Mouse (Mus musculus) embryonic facial prominence, embryonic 12.5 days (tissue): ENCODE measurements around the gene Zfp92. TPM values are rescaled to one million over a fixed set of nuclear protein-coding genes. Genes with fewer than 3 reads are reported as not detected.
A peak's percentile ranks its signal among the peaks of the same experiment; 100 is the strongest.
"Not testable (repeated sequence)": the region's sequence is repeated elsewhere in the genome, so short reads cannot be mapped to it uniquely, and the experiment has no call there.

Source experiments
- ATAC-seq: fragments of 200-750 bp; cut with Nextera tagmentation; 2 replicates; pipeline ENCODE4 v1.8.0; 2017; ENCODE audit not compliant: insufficient number of reproducible peaks, insufficient read depth, low FRiP score, low TSS enrichment
- H3K27ac ChIP-seq: fragments of 300-500 bp; sonication (generic); 2 replicates; pipeline ENCODE4 v1.5.1; 2016; ENCODE audit warnings: mild to moderate bottlenecking
- H3K27me3 ChIP-seq: fragments of 300-500 bp; sonication (generic); 2 replicates; pipeline ENCODE4 v1.6.1; 2016; ENCODE audit warnings: mild to moderate bottlenecking, moderate library complexity
- H3K36me3 ChIP-seq: fragments of 300-500 bp; sonication (generic); 2 replicates; pipeline ENCODE4 v1.6.1; 2016; ENCODE audit warnings: mild to moderate bottlenecking
- H3K4me1 ChIP-seq: fragments of 300-500 bp; sonication (generic); 2 replicates; pipeline ENCODE4 v1.6.1; 2016
- H3K4me2 ChIP-seq: fragments of 300-500 bp; sonication (generic); replicated peaks from 2 replicates; pipeline ENCODE4 v1.6.1; 2016; ENCODE audit warnings: mild to moderate bottlenecking, moderate library complexity
- H3K4me3 ChIP-seq: fragments of 300-500 bp; sonication (generic); 2 replicates; pipeline ENCODE4 v1.5.1; 2016; ENCODE audit warnings: mild to moderate bottlenecking
- H3K9ac ChIP-seq: fragments of 300-500 bp; sonication (generic); 2 replicates; pipeline ENCODE4 v1.6.1; 2016; ENCODE audit warnings: mild to moderate bottlenecking, moderate library complexity
- H3K9me3 ChIP-seq: fragments of 300-500 bp; sonication (generic); 2 replicates; pipeline ENCODE4 v1.6.1; 2016; ENCODE audit warnings: mild to moderate bottlenecking, moderate library complexity
- WGBS: fragments of 180-500 bp; shearing (Covaris S2); methylation state at CpG from one replicate; pipeline ENCODE4 v1.1.7; 2016; 5-methylcytosine and 5-hydroxymethylcytosine counted together
- polyA plus RNA-seq: library from polyadenylated mRNA; unstranded; fragments of >200 nt; fragmentation: Nextera tagmentation; extraction: Ambion mirVana; gene quantifications from 2 replicates; pipeline ENCODE4 v1.2.1, GENCODE M21; 2016

The Zfp92 gene
- 0.19 and 0.29 TPM in 2 replicates for polyA plus RNA-seq

DNA sequence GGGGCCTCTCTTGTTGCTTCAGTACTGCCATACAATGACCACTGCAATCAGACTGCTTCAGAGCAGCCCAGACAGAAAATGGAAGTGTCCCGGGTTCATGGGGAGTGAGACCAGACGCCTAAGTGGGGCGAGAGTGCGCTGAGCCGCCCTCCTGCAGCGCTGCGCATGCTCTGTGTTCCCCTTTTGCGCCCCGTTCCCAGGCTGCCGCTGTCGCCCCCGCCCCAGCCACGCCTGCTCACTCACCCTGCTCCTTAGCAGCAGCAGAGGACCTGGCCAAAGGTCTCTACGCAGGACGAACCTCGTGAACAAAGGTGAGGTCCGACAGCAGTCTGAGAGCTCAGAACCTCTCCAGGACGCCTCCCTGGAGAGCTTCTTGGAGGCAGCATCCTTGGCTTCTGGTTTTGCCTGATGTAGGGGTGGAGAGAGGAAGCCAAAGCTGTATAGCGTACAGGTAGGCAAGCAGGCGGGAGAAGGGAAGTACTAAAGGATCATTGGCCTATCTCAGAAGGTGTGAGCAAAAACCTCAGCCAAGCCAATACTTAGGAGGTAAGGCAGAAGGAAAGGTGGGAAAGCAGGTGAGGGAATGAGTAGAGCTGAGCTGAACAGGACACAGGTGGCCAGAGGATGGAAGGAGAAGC, at the start of gene Zfp92:
TSS of gene Zfp92 (plus strand) at position 217 of the 638 bp plus-strand sequence.
- no peak within 1 kb of the TSS for H3K9ac ChIP-seq
- H3K27me3 ChIP-seq, result peaks cover 12% of the 10 kb centered on the region; the same call in 1 of the 2 replicates
- no peaks in the 10 kb centered on the region for H3K4me1 ChIP-seq
- no peak within 1 kb of the TSS for H3K27ac ChIP-seq
- no peak for ATAC-seq
- no peaks in the 10 kb centered on the region for H3K9me3 ChIP-seq
- H3K4me3 ChIP-seq, result peak within 1 kb of the TSS; percentile 25
- H3K4me2 ChIP-seq, result peak within 1 kb of the TSS; percentile 51
- 13% methylated on average over 20 of the region's 20 CpGs for WGBS
- no peaks in the 10 kb centered on the region for H3K36me3 ChIP-seq

DNA sequence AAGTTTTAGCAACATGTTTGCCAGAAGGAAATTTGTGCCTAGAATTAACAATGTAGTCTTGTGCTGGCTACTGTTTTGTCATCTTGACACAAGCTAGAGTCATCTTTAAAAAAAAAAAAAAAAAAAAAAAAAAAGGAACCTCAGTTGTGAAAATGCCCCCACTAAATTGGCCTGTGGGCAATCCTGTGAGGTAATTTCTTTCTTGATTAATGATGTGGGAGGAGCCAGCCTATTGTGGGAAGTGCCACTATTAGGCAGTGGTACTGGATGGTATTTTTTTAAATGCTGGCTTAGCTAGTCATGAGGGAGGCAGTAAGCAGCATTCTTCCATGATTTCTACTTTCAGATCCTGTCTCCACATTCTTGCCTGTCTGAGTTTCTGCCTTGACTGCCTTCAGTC, 47.6 kb upstream of the Zfp92 start:
- Histone ChIP-seq H3K27ac (no peak overlapping the region), H3K4me2 (no peak overlapping the region), H3K36me3 (no peaks in the 10 kb centered on the region), H3K27me3 (no peaks in the 10 kb centered on the region), H3K9me3 (no peaks in the 10 kb centered on the region), H3K9ac (no peak overlapping the region), H3K4me3 (no peak overlapping the region), H3K4me1 (no peaks in the 10 kb centered on the region)
- no peak for ATAC-seq

DNA sequence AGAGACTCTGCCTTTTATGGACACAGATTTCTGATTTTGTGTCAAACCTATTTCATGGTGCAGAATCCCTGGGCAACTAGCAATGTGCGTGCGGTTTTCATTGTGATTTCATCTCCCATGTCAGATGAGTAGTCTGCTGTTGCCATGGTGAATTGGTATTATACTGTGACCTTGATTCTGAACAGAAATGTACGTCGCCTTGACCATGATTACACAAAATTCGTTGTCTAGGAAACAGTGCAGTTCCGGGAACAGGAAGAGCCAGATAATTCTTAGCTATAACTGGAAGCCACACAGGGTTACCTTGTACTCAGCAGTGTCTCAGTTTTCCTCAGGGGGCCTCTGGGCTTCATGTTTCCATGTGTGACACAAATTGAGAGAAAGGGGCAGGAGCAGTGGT, 26.5 kb upstream of the Zfp92 start:
- 58% methylated on average over 6 of the region's 6 CpGs for WGBS
- no peak overlapping the region for H3K4me3 ChIP-seq
- no peaks in the 10 kb centered on the region for H3K36me3 ChIP-seq
- H3K4me2 ChIP-seq, result no peak overlapping the region
- H3K4me1 ChIP-seq, result no peaks in the 10 kb centered on the region
- no peaks in the 10 kb centered on the region for H3K9me3 ChIP-seq
- H3K27ac ChIP-seq, result no peak overlapping the region
- no peak overlapping the region for H3K9ac ChIP-seq
- no peaks in the 10 kb centered on the region for H3K27me3 ChIP-seq
- no peak for ATAC-seq

DNA sequence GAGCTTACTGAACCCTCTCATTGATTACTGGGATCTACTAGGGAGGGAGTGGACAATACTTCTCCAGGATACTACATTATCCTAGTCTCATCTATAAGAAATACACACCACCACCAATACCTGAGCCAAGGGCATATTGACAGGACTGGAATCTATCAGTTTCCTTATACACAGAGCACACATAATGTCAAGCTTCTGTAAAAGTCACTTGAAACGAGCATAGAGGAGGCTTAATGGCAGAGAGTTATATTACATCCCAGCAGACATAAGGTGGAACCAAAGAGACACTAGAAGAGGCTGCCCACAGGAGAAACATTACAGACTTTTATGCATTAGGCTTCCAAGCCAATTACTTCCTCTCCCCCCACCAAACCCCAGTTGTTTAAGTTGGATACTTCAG, 26.0 kb upstream of the Zfp92 start:
- ATAC-seq, result no peak
- Histone ChIP-seq H3K4me1 (no peaks in the 10 kb centered on the region), H3K9me3 (no peaks in the 10 kb centered on the region), H3K27ac (no peak overlapping the region), H3K4me2 (no peak overlapping the region), H3K9ac (no peak overlapping the region), H3K4me3 (no peak overlapping the region), H3K27me3 (no peaks in the 10 kb centered on the region), H3K36me3 (no peaks in the 10 kb centered on the region)
- WGBS, result 25% methylated on average over 1 of the region's 1 CpGs

DNA sequence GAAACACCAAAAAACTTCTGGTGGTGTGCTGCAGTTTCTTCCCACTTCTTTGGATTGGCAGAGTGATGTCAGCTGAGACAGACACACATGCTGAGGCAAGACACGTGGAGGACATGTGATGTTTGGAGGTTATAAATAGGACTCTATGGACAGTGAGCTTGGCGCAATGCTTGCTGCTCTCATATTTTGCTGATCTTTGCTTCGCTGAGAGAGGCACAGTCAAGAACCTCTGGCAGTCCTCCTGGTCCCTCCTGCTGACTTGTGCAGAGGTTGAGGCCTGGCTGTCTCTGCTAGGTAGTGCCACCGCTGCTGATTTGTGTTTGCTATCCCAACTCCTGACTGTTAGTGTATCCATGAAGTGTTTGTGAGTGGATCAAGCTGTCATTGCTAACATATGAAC, 19.4 kb upstream of the Zfp92 start:
- Histone ChIP-seq H3K4me3 (no peak overlapping the region), H3K4me1 (no peaks in the 10 kb centered on the region), H3K4me2 (no peak overlapping the region), H3K9ac (no peak overlapping the region), H3K36me3 (no peaks in the 10 kb centered on the region), H3K9me3 (no peaks in the 10 kb centered on the region), H3K27ac (no peak overlapping the region), H3K27me3 (peaks cover 2% of the 10 kb centered on the region; the same call in 1 of the 2 replicates)
- ATAC-seq, result no peak
- 87% methylated on average over 4 of the region's 4 CpGs for WGBS

DNA sequence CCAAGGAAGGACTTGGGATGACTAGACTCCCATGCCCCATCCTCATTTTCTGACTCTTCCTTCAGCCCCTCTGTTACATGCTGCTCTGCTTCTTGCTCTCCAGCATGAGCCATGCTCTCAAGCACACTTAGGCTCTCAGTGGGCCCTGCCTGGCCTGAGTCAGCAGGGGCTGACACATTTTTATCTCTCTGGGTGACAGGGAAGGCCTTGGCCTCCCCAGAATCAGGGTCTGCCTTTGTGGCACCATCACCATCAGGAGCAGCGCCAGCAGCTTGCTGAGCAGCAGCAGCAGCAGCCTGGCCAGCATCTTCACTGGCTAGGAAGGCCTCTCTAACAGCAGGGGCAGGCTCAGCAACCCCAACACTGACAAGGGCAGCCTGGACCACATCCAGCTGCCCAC, 14.4 kb upstream of the Zfp92 start:
- 80% methylated on average over 1 of the region's 1 CpGs for WGBS
- H3K4me2 ChIP-seq, result no peak overlapping the region
- ATAC-seq, result no peak
- H3K27ac ChIP-seq, result no peak overlapping the region
- H3K4me3 ChIP-seq, result no peak overlapping the region
- no peaks in the 10 kb centered on the region for H3K4me1 ChIP-seq
- H3K9me3 ChIP-seq, result no peaks in the 10 kb centered on the region
- H3K27me3 ChIP-seq, result peaks cover 6% of the 10 kb centered on the region; the same call in 1 of the 2 replicates
- H3K36me3 ChIP-seq, result no peaks in the 10 kb centered on the region
- no peak overlapping the region for H3K9ac ChIP-seq

DNA sequence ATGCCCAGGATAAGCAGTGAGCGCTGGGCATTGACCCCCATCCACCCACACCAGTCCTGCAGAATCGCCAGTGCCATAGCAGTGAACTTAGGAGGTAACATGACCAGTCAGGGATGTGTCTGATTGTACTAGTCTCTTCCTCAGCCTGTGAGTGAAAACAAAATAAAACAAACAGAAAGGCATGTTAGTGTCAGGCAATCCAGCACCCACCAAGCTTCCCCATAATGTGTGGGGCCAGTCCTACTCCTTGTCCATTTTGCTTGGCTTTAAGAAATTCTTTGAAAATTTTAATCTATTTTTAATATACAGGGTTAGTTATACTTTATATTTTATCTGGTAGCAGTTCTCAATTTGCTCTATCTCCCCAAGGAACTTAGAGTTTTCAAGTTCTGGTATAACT, 12.3 kb upstream of the Zfp92 start, which contains the start of gene Gm18336:
TSS of gene Gm18336 (minus strand) at position 101 of the 400 bp plus-strand sequence.
- 78% methylated on average over 2 of the region's 2 CpGs for WGBS
- H3K9me3 ChIP-seq, H3K4me1 ChIP-seq, H3K27me3 ChIP-seq, H3K4me3 ChIP-seq, ATAC-seq, H3K36me3 ChIP-seq, H3K9ac ChIP-seq, H3K27ac ChIP-seq, H3K4me2 ChIP-seq: not testable (repeated sequence)

DNA sequence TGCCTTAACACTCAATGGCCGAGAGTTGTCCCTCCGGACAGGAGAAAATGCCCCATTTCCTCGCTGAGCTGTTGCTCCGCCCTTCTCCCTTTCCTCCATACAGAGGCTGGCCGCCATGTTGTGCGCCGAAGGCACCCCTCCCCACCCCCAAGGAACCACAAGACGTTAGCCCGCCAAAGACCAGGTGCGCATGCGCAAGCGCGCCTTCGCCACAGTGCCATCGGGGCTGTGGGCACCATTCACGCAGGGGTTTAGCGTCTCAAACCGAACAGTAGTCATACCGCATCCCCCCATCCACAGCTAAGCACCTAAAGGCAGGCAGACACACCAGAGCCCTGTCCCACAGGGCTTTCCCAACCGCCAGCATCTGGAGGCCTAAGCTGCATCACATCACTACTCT, 9.9 kb upstream of the Zfp92 start:
- no peaks in the 10 kb centered on the region for H3K36me3 ChIP-seq
- H3K9ac ChIP-seq, result no peak overlapping the region
- no peak overlapping the region for H3K4me3 ChIP-seq
- H3K4me2 ChIP-seq, result no peak overlapping the region
- ATAC-seq, result no peak
- no peaks in the 10 kb centered on the region for H3K9me3 ChIP-seq
- no peaks in the 10 kb centered on the region for H3K4me1 ChIP-seq
- 91% methylated on average over 20 of the region's 20 CpGs for WGBS
- no peak overlapping the region for H3K27ac ChIP-seq
- 0 out of 2 replicates have a peak, but pooled peaks cover 6% of the 10 kb centered on the region for H3K27me3 ChIP-seq

DNA sequence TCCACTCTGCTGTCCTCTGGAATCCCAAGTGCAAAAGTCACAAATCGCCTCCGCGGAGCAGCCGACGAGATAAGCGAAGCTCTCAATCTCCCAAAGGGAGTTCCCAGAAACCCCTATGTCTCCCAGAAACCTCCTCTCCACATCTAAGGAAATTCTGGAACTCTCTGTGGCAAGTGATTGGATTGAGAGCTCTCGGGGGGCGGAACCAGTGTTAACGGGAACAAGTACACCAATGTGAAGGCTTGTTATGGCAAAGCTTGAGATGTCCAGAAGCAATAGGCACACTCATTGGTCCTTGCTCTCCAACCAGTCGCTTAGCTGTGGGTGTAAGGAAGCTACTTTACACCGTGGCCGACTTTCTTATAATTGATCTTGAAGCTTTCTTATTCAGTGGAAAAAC, 9.3 kb upstream of the Zfp92 start:
- Histone ChIP-seq H3K36me3 (no peaks in the 10 kb centered on the region), H3K27me3 (0 out of 2 replicates have a peak, but pooled peaks cover 3% of the 10 kb centered on the region), H3K4me3 (no peak overlapping the region), H3K4me1 (no peaks in the 10 kb centered on the region), H3K4me2 (no peak overlapping the region), H3K9me3 (no peaks in the 10 kb centered on the region), H3K9ac (no peak overlapping the region), H3K27ac (no peak overlapping the region)
- no peak for ATAC-seq
- WGBS, result 92% methylated on average over 12 of the region's 12 CpGs

DNA sequence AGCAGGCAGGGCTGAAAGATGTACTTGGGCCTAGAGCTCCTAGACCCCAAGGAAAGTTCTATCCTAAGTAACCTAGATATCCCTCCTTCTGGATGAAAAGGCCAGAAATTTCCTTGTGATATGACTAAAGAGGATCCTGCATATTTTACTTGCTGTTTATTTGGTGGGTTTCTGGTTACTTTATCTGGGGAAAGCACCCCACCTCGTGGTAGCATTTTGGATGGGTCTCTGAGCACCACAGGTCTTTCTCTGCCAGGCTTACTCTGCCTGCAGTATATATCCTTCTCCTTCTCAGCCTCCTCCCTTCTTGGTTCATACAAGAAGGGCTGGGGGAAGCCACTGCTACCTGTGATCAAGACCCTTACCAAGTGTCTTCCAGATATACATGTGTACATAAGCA, 1.9 kb downstream of the Zfp92 start:
- Histone ChIP-seq H3K4me1 (no peaks in the 10 kb centered on the region), H3K4me2 (no peak overlapping the region), H3K27ac (no peak overlapping the region), H3K36me3 (no peaks in the 10 kb centered on the region), H3K27me3 (peaks cover 12% of the 10 kb centered on the region; the same call in 1 of the 2 replicates), H3K4me3 (no peak overlapping the region), H3K9ac (no peak overlapping the region), H3K9me3 (no peaks in the 10 kb centered on the region)
- 27% methylated on average over 1 of the region's 1 CpGs for WGBS
- no peak for ATAC-seq

DNA sequence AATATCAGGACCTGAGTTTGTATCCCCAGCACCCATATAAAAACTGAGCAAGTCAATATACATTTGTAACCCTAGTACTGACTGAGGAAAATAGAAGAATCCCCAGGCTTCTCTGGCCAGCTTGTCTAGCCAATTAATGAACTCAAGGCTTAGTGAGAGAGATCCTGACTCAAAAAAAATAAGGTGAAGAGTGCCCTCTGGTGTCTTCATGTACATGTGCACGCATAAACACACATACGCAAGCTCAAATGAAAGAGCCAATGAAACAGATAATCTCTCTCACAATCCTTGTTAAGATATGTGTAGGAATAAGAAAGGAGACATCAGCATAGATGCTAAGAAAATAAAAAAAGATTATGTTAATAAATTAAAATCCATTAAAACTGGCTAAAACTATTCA, 19.1 kb downstream of the Zfp92 start:
- H3K4me2 ChIP-seq, result no peak overlapping the region
- no peaks in the 10 kb centered on the region for H3K9me3 ChIP-seq
- 69% methylated on average over 2 of the region's 2 CpGs for WGBS
- no peaks in the 10 kb centered on the region for H3K36me3 ChIP-seq
- no peak overlapping the region for H3K4me3 ChIP-seq
- no peak overlapping the region for H3K27ac ChIP-seq
- no peaks in the 10 kb centered on the region; the same call in 1 of the 2 replicates for H3K27me3 ChIP-seq
- no peak for ATAC-seq
- no peaks in the 10 kb centered on the region for H3K4me1 ChIP-seq
- H3K9ac ChIP-seq, result no peak overlapping the region

DNA sequence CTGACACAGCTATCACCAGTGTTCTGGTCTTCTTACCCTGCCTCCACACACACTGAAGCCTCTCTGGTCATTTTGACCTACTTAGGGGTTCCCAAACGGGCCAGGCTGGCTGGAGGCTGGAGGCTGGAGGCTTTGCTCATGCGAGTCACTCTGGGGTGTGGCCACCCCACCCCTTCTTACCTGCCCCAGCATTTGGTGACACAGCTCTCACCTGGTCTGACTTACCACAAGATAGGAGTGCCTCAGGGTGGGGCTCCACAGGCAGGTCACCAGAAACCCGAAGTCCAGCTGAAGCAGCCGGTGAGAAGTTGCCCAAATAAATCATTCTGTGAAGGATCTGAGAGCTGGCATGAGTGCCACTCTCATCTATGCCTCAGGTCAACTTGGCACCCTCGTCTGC, 22.0 kb downstream of the Zfp92 start:
- Histone ChIP-seq H3K9me3 (no peaks in the 10 kb centered on the region), H3K4me3 (no peak overlapping the region), H3K36me3 (peaks cover 8% of the 10 kb centered on the region; the same call in 1 of the 2 replicates), H3K9ac (no peak overlapping the region), H3K27me3 (no peaks in the 10 kb centered on the region), H3K4me1 (no peaks in the 10 kb centered on the region), H3K4me2 (no peak overlapping the region), H3K27ac (no peak overlapping the region)
- ATAC-seq, result no peak
- WGBS, result 77% methylated on average over 5 of the region's 5 CpGs
